Mouse (Mus musculus) activated CD4-positive, CD25-positive, alpha-beta regulatory T cell, adult 4 months (primary cell): ENCODE results near the gene Cd200. TPM values are rescaled to one million over a fixed set of nuclear protein-coding genes. Genes with fewer than 3 reads are reported as not detected.
A peak's percentile ranks its signal among the peaks of the same experiment; 100 is the strongest.
"Not testable (repeated sequence)": the region's sequence is repeated elsewhere in the genome, so short reads cannot be mapped to it uniquely, and the experiment has no call there.

Experiments used
- ATAC-seq: one replicate; pipeline ENCODE4 v1.8.0; 2017
- polyA plus RNA-seq, 2 experiments: library from polyadenylated mRNA; unstranded; fragments of 100-300 nt; shearing (Covaris generic); gene quantifications; one replicate each; pipeline ENCODE4 v1.2.1; 2017

Cd200 gene
- polyA plus RNA-seq, 2 experiments from 2014 or later = 223 to 237 TPM

GRCm38 (mm10) chr16:45376812-45377211 lies 32.0 kb downstream of the Cd200 start:
- ATAC-seq = no peak

GRCm38 (mm10) chr16:45376294-45376693 lies 32.6 kb downstream of the Cd200 start:
- ATAC-seq = no peak

- ATAC-seq = no peak
Measured at GRCm38 (mm10) chr16:45375506-45376225, 33.2 kb downstream of the Cd200 start.

GRCm38 (mm10) chr16:45374074-45374473 lies 34.8 kb downstream of the Cd200 start:
- ATAC-seq = no peak

- no peak for ATAC-seq
Measured at GRCm38 (mm10) chr16:45371076-45371475, 37.8 kb downstream of the Cd200 start.

- no peak for ATAC-seq
Measured at GRCm38 (mm10) chr16:45369285-45369965, 39.4 kb downstream of the Cd200 start.

- ATAC-seq = no peak
Measured at GRCm38 (mm10) chr16:45366111-45366510, 42.7 kb downstream of the Cd200 start.

- no peak for ATAC-seq
Measured at GRCm38 (mm10) chr16:45365353-45365752, 43.5 kb downstream of the Cd200 start.

- no peak for ATAC-seq
Measured at GRCm38 (mm10) chr16:45364627-45365026, 44.2 kb downstream of the Cd200 start.

- ATAC-seq = no peak
Measured at GRCm38 (mm10) chr16:45363480-45364045, 45.3 kb downstream of the Cd200 start.

- ATAC-seq = peak; percentile 59
Measured at GRCm38 (mm10) chr16:45361450-45361849, 47.4 kb downstream of the Cd200 start.

- not testable (repeated sequence) for ATAC-seq
Measured at GRCm38 (mm10) chr16:45358441-45358840, 50.4 kb downstream of the Cd200 start.

- no peak for ATAC-seq
Measured at GRCm38 (mm10) chr16:45357134-45357533, 51.7 kb downstream of the Cd200 start.

- no peak for ATAC-seq
Measured at GRCm38 (mm10) chr16:45352875-45353274, 56.0 kb downstream of the Cd200 start.

GRCm38 (mm10) chr16:45350767-45351166 lies 58.1 kb downstream of the Cd200 start:
- no peak for ATAC-seq

- ATAC-seq = no peak
Measured at GRCm38 (mm10) chr16:45349523-45350298, 59.1 kb downstream of the Cd200 start.

- ATAC-seq = not testable (repeated sequence)
Measured at GRCm38 (mm10) chr16:45348238-45348637, 60.6 kb downstream of the Cd200 start.

- ATAC-seq = peak; percentile 75
Measured at GRCm38 (mm10) chr16:45346930-45347387, 61.9 kb downstream of the Cd200 start.

GRCm38 (mm10) chr16:45346367-45346766 lies 62.5 kb downstream of the Cd200 start:
- peak; percentile 62 for ATAC-seq

- ATAC-seq = no peak
Measured at GRCm38 (mm10) chr16:45344879-45345278, 64.0 kb downstream of the Cd200 start.

GRCm38 (mm10) chr16:45336478-45336877 lies 72.4 kb downstream of the Cd200 start:
- ATAC-seq = no peak

GRCm38 (mm10) chr16:45334891-45335290 lies 74.0 kb downstream of the Cd200 start:
- no peak for ATAC-seq

- no peak for ATAC-seq
Measured at GRCm38 (mm10) chr16:45334376-45334765, 74.5 kb downstream of the Cd200 start.
